8 mouse cellular contexts compared by ENCODE assay signal in the genomic region with DNA sequence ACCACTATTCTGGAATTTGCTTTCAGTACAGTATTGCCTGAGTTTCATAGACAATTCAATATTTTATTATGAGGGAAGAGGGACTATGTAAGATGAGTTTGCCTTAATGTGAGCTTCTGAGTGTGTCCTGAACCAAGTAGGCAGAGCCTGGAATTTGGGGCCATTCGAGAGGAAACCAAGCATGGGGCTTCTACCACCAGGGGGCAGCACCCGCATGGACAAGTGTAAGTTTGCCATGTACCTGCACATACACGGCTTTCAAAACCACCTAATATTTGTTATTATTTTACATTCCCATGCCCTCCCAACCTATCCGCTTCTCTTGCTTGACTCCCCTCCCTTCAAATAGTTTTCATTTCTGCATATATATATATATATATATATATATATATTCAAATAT. TPM values are rescaled to one million over a fixed set of nuclear protein-coding genes. Genes with fewer than 3 reads are reported as not detected.
DNase-seq lines count a peak whose midpoint lies in the region; TF ChIP-seq lines count a peak whose summit lies in the region.

No protein-coding gene starts in this region.

- WGBS in heart, adult 2 months: 9% methylated on average over 4 of the region's 4 CpGs

- no peaks in the 10 kb centered on the region for H3K36me3 ChIP-seq in heart, adult 2 months (ENCODE audit: control insufficient read depth, insufficient read depth, low read length)

- no peak for TF ChIP-seq POLR2A in heart, adult 2 months (IDR thresholded peaks at IDR 0.05; ENCODE audit: insufficient read depth, low read depth, low read length)

- no peaks in the 10 kb centered on the region for H3K4me1 ChIP-seq in heart, adult 2 months (ENCODE audit: control insufficient read depth, insufficient read depth, low read length)

- no peak overlapping the region for H3K27ac ChIP-seq in heart, adult 2 months

- H3K27me3 ChIP-seq in heart, adult 2 months (ENCODE audit: control insufficient read depth, insufficient read depth, low read length): no peaks in the 10 kb centered on the region

- H3K9ac ChIP-seq in heart, adult 2 months (ENCODE audit: low read depth, low read length): no peak overlapping the region

- peak; percentile 89 to 90 for DNase-seq in B cell, adult 2 months
- DNase-seq in adipocyte (ENCODE audit: low spot score): peak; percentile 92
- peak; percentile 84 for DNase-seq in embryo, embryonic 10 days (ENCODE audit: low spot score)
- peak; percentile 70 to 87 for DNase-seq in heart, adult 2 months
- DNase-seq in layer of hippocampus, adult 8-10 months (ENCODE audit: low spot score in 2 of 2): peak; percentile 57 to 85
- peak; percentile 77 for DNase-seq in lung, postnatal 25 days (ENCODE audit: low spot score)
- peak; percentile 87 for DNase-seq in right cerebral cortex, postnatal 14 days
- DNase-seq in urinary bladder, postnatal 10 days (ENCODE audit: low spot score): peak; percentile 53

- H3K79me2 ChIP-seq in heart, adult 2 months (replicated peaks; ENCODE audit: control insufficient read depth, insufficient read depth, low read length): no peaks in the 10 kb centered on the region

- peak; percentile 92; the same call in 1 of the 2 replicates for TF ChIP-seq CTCF in heart, adult 2 months (IDR thresholded peaks at IDR 0.05)

- H3K4me3 ChIP-seq in heart, adult 2 months: no peak overlapping the region

- no peak for TF ChIP-seq EP300 in heart, adult 2 months (IDR thresholded peaks at IDR 0.05; ENCODE audit: insufficient read depth, low read depth, low read length)

- intact Hi-C loops in heart, adult 2 months (cut with DNase I): loop anchor here (1.0 to 10.0 kb wide), 2 partner anchors 92 to 317 kb away; a partner anchor contains a TSS

RNA-seq across cellular contexts. Expression of a gene that starts 4.8 kb away (rescaled TPM):
- total RNA-seq in heart, adult 2 months (2021): under 1 TPM; 0.57 TPM
- 0.41 and 0.53 TPM in 2 replicates for polyA plus RNA-seq in heart, adult 2 months (2012; rRNA removed)
- total RNA-seq in layer of hippocampus, adult 8-10 months (2022): not detected

RNA-seq across cellular contexts. Expression of a gene that starts 34.7 kb away (rescaled TPM):
- 10 to 100 TPM; 18.7 to 20.4 TPM for total RNA-seq in heart, adult 2 months (2021)
- 12.3 and 15.3 TPM in 2 replicates for polyA plus RNA-seq in heart, adult 2 months (2012; rRNA removed)
- 10 to 100 TPM; 38.5 to 56.8 (median 45.3) TPM for total RNA-seq in layer of hippocampus, adult 8-10 months (2022)
